Mouse (Mus musculus) heart, postnatal 0 days (tissue): ENCODE measurements around the gene F2. TPM values are rescaled to one million over a fixed set of nuclear protein-coding genes. Genes with fewer than 3 reads are reported as not detected.
A peak's percentile ranks its signal among the peaks of the same experiment; 100 is the strongest.

ENCODE experiments used
- ATAC-seq: fragments of 200-750 bp; cut with Nextera tagmentation; 2 replicates; pipeline ENCODE4 v1.8.0; 2017; ENCODE audit warnings: low read depth, moderate number of reproducible peaks, moderate library complexity; ENCODE audit not compliant: insufficient read depth
- DNase-seq: peaks from one replicate; pipeline ENCODE4 v3.0.0-alpha.2; 2016; ENCODE audit warnings: low spot score
- H3K27ac ChIP-seq: fragments of 300-500 bp; sonication (generic); 2 replicates; pipeline ENCODE4 v1.5.1; 2014; ENCODE audit warnings: low read depth, mild to moderate bottlenecking
- H3K27me3 ChIP-seq: fragments of 300-500 bp; sonication (generic); 2 replicates; pipeline ENCODE4 v1.6.1; 2014; ENCODE audit warnings: low read length, mixed read lengths; ENCODE audit not compliant: control insufficient read depth, insufficient read depth
- H3K36me3 ChIP-seq: fragments of 300-500 bp; sonication (generic); replicated peaks from 2 replicates; pipeline ENCODE4 v1.6.1; 2014; ENCODE audit warnings: low read length, mixed read lengths; ENCODE audit not compliant: control insufficient read depth, insufficient read depth
- H3K4me1 ChIP-seq: fragments of 300-500 bp; sonication (generic); 2 replicates; pipeline ENCODE4 v1.6.1; 2014; ENCODE audit warnings: antibody characterized with exemption; ENCODE audit not compliant: control insufficient read depth, insufficient read depth
- H3K4me2 ChIP-seq: fragments of 300-500 bp; sonication (generic); 2 replicates; pipeline ENCODE4 v1.6.1; 2014; ENCODE audit warnings: low read depth, mild to moderate bottlenecking, low read length, moderate library complexity
- H3K4me3 ChIP-seq: fragments of 300-500 bp; sonication (generic); 2 replicates; pipeline ENCODE4 v1.5.1; 2014; ENCODE audit warnings: low read depth, low read length
- H3K9ac ChIP-seq: fragments of 300-500 bp; sonication (generic); replicated peaks from 2 replicates; pipeline ENCODE4 v1.6.1; 2014; ENCODE audit warnings: low read depth, low read length, mixed read lengths
- H3K9me3 ChIP-seq: fragments of 300-500 bp; sonication (generic); replicated peaks from 2 replicates; pipeline ENCODE4 v1.6.1; 2016; ENCODE audit warnings: low read length; ENCODE audit not compliant: control insufficient read depth
- CTCF ChIP-seq: IDR thresholded peaks from 2 replicates; pipeline ENCODE4 v1.5.1; 2016; ENCODE audit warnings: antibody characterized with exemption, control low read depth, low read depth
- EP300 ChIP-seq: IDR thresholded peaks from 2 replicates; pipeline ENCODE4 v1.6.1; 2016; ENCODE audit warnings: antibody characterized with exemption, low read depth
- WGBS: fragments of 180-500 bp; shearing (Covaris S2); extraction: QIAGEN DNeasy Blood & Tissue Kit; methylation state at CpG from one replicate; pipeline ENCODE4 v1.1.7; 2014; 5-methylcytosine and 5-hydroxymethylcytosine counted together
- polyA plus RNA-seq: library from polyadenylated mRNA; unstranded; fragments of >200 nt; fragmentation: Nextera tagmentation; extraction: Ambion mirVana; gene quantifications from 2 replicates; pipeline ENCODE4 v1.2.1, GENCODE M21; 2015
- total RNA-seq: library from RNA; depleted of rRNA; stranded (reverse); fragments of >200 nt; gene quantifications from 2 replicates; pipeline ENCODE4 v1.2.3, GENCODE M21; 2014; ENCODE audit warnings: low replicate concordance; rRNA removed

The F2 gene
- total and polyA plus RNA-seq, 2 experiments from 2014 or later = 0.08 to 0.12 TPM

GRCm38 (mm10) chr2:91602389-91602788 lies 33.8 kb downstream of the F2 start:
- Histone ChIP-seq H3K27ac (no peak overlapping the region), H3K4me3 (no peak overlapping the region), H3K4me2 (no peak overlapping the region), H3K36me3 (peaks cover 81% of the 10 kb centered on the region), H3K9me3 (no peaks in the 10 kb centered on the region), H3K9ac (no peak overlapping the region), H3K4me1 (no peaks in the 10 kb centered on the region), H3K27me3 (no peaks in the 10 kb centered on the region)
- no peak for DNase-seq
- WGBS = 89% methylated on average over 4 of the region's 4 CpGs
- TF ChIP-seq EP300 = no peak
- peak; percentile 21; the same call in 1 of the 2 replicates for TF ChIP-seq CTCF
- no peak for ATAC-seq

DNA sequence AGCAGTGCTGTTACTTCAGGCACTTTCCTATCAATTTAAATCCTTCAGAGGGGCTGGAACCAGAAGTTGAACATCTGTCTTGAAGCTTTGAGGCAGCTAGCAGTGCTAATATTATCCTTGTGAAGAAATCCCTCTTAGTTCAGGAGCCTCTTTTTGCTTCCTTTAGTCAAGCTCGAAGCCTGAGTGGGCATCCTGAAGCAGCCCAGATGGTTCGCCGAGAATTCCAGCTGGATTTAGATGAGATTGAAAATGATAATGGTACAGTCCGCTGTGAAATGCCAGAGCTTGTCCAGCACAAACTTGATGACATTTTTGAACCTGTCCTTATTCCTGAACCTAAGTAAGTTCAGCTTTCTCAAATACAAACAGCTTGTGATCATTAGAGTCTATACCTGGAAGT lies 35.7 kb downstream of the F2 start:
- no peak overlapping the region for H3K4me3 ChIP-seq
- no peaks in the 10 kb centered on the region for H3K27me3 ChIP-seq
- no peak overlapping the region for H3K9ac ChIP-seq
- DNase-seq = no peak
- H3K27ac ChIP-seq = no peak overlapping the region
- H3K4me1 ChIP-seq = no peaks in the 10 kb centered on the region
- no peak for ATAC-seq
- 92% methylated on average over 4 of the region's 4 CpGs for WGBS
- no peaks in the 10 kb centered on the region for H3K9me3 ChIP-seq
- TF ChIP-seq CTCF (no peak), EP300 (no peak)
- no peak overlapping the region for H3K4me2 ChIP-seq
- H3K36me3 ChIP-seq = peaks cover 84% of the 10 kb centered on the region

DNA sequence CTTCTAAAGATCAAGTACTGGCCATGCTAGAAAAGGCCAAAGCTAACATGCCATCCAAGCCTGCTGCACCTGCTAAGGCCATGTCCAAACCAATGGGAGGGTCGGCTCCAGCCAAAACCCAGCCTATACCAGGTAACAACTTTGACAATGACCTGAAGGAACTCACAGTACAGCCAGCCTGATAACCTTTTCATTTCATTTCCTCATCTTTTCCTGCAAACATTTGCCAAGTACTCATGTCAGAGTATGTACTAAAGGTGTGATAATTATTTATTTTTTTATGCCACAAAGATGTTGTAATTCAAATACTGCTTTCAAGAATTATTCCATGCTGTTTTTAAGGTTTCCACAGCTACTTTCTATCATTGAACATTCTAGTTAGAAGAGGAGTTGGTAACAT lies 50.0 kb downstream of the F2 start:
- Histone ChIP-seq H3K4me1 (no peaks in the 10 kb centered on the region), H3K9ac (no peak overlapping the region), H3K27ac (no peak overlapping the region), H3K27me3 (no peaks in the 10 kb centered on the region), H3K9me3 (no peaks in the 10 kb centered on the region), H3K4me2 (no peak overlapping the region), H3K36me3 (peaks cover 65% of the 10 kb centered on the region), H3K4me3 (no peak overlapping the region)
- 81% methylated on average over 1 of the region's 1 CpGs for WGBS
- ATAC-seq (no peak), DNase-seq (no peak)
- TF ChIP-seq EP300 (no peak), CTCF (no peak)

GRCm38 (mm10) chr2:91580894-91581293 lies 55.3 kb downstream of the F2 start:
- no peaks in the 10 kb centered on the region for H3K27me3 ChIP-seq
- no peak overlapping the region for H3K27ac ChIP-seq
- DNase-seq = no peak
- H3K36me3 ChIP-seq = peaks cover 70% of the 10 kb centered on the region
- no peak overlapping the region for H3K4me3 ChIP-seq
- WGBS = 86% methylated on average over 1 of the region's 1 CpGs
- H3K9me3 ChIP-seq = no peaks in the 10 kb centered on the region
- no peaks in the 10 kb centered on the region for H3K4me1 ChIP-seq
- TF ChIP-seq CTCF (no peak), EP300 (no peak)
- ATAC-seq = no peak
- H3K4me2 ChIP-seq = no peak overlapping the region
- H3K9ac ChIP-seq = no peak overlapping the region

Other genes starting within 250 kb of the F2 start
- gene 1110051M20Rik, start 191.7 kb downstream of the F2 start, total RNA-seq = 24.5 and 32.0 TPM in 2 replicates
- gene 1110051M20Rik, start 191.7 kb downstream of the F2 start, polyA plus RNA-seq = 24.6 and 27.8 TPM in 2 replicates
- gene Lrp4, start 178.9 kb downstream of the F2 start, total RNA-seq = 12.2 and 22.3 TPM in 2 replicates
- gene Lrp4, start 178.9 kb downstream of the F2 start, polyA plus RNA-seq = 2.7 and 2.8 TPM in 2 replicates
- 39.7 and 58.5 TPM in 2 replicates for gene Ckap5, start 109.7 kb downstream of the F2 start, total RNA-seq
- gene Ckap5, start 109.7 kb downstream of the F2 start, polyA plus RNA-seq = 36.8 and 41.2 TPM in 2 replicates
- gene Zfp408, start 13.4 kb upstream of the F2 start, total RNA-seq = 11.1 and 17.4 TPM in 2 replicates
- gene Zfp408, start 13.4 kb upstream of the F2 start, polyA plus RNA-seq = 3.6 and 4.0 TPM in 2 replicates
- gene Arhgap1, start 13.4 kb upstream of the F2 start, total RNA-seq = 85.7 and 109 TPM in 2 replicates
- gene Arhgap1, start 13.4 kb upstream of the F2 start, polyA plus RNA-seq = 73.9 and 76.5 TPM in 2 replicates
- 18.2 and 30.6 TPM in 2 replicates for gene Atg13, start 74.2 kb upstream of the F2 start, total RNA-seq
- 19.8 and 21.2 TPM in 2 replicates for gene Atg13, start 74.2 kb upstream of the F2 start, polyA plus RNA-seq
- gene Harbi1, start 74.4 kb upstream of the F2 start, total RNA-seq = 6.3 and 27.6 TPM in 2 replicates
- 10.0 and 11.1 TPM in 2 replicates for gene Harbi1, start 74.4 kb upstream of the F2 start, polyA plus RNA-seq
- 14.8 and 23.0 TPM in 2 replicates for gene Ambra1, start 93.7 kb upstream of the F2 start, total RNA-seq
- gene Ambra1, start 93.7 kb upstream of the F2 start, polyA plus RNA-seq = 5.5 and 6.0 TPM in 2 replicates